Mouse (Mus musculus): ENCODE data around the gene Gm527. TPM values are rescaled to one million over a fixed set of nuclear protein-coding genes. Genes with fewer than 3 reads are reported as not detected.

Gene Gm527
- polyA plus RNA-seq, 1 experiment from 2014 or later, result 0.14 TPM

Other genes with a start within 250 kb of the Gm527 start
- gene Klhl28, start 47.6 kb downstream of the Gm527 start, polyA plus RNA-seq (2015; fragmentation: Nextera tagmentation; extraction: Ambion mirVana), result 2.4 and 3.1 TPM in 2 replicates
- gene Togaram1, start 47.9 kb downstream of the Gm527 start, polyA plus RNA-seq (2015; fragmentation: Nextera tagmentation; extraction: Ambion mirVana), result 5.9 TPM in 2 replicates
- gene Prpf39, start 118.4 kb downstream of the Gm527 start, polyA plus RNA-seq (2015; fragmentation: Nextera tagmentation; extraction: Ambion mirVana), result 13.6 and 16.4 TPM in 2 replicates
- gene Fkbp3, start 156.1 kb downstream of the Gm527 start, polyA plus RNA-seq (2015; fragmentation: Nextera tagmentation; extraction: Ambion mirVana), result 101 and 105 TPM in 2 replicates
- 3.2 and 4.0 TPM in 2 replicates for gene Fancm, start 157.7 kb downstream of the Gm527 start, polyA plus RNA-seq (2015; fragmentation: Nextera tagmentation; extraction: Ambion mirVana)